Mouse (Mus musculus) cerebellum, adult 11 months (tissue): ENCODE measurements around the gene Bicd2.

Source experiments
- DNase-seq: peaks from one replicate; pipeline ENCODE4 v3.0.0; 2022

Gene Bicd2

DNA sequence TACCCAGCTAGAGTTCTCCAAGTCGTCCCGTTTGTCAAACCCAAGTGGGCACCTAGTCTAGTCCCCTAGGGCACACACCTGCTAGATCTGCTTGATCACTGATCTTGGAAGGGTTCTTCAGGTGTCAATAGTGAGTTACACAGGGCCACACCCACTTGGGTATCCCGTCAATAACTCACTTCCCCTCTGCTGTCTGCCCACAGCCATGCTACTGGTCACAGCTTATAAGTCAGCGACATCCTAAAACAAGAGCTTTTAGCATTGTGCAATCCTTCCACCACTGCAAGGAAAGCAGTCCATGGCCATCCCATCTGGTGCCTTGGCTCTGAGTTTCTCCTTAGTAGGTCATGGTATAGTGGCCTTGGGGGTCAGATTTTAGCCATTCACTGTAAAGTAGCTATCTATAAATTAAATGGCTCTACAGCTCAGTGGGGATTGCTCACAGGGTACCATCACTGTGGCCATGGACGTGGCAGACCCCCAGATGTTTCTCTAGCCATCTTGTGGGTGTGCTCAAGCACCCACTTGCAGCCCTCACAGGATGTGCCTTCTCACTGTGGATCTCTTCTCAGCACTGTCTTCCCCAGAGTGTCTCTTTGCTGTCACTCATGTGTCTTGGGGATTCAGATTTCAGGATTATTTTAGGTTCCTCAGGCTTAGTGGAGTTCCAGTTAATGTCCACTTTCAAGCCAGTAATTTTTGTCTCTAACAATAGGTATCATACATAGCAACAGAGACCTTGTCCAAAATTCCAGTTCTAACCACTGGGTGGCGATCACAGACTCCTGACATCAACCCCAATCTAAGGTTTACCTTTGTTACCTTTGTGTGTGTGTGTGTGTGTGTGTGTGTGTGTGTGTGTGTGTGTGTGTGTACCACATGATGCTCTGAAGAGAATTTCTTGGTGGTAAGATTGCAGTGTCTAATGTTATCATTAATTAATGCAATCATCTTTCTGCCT, 14.9 kb upstream of the Bicd2 start:
- peak; percentile 51 for DNase-seq

DNA sequence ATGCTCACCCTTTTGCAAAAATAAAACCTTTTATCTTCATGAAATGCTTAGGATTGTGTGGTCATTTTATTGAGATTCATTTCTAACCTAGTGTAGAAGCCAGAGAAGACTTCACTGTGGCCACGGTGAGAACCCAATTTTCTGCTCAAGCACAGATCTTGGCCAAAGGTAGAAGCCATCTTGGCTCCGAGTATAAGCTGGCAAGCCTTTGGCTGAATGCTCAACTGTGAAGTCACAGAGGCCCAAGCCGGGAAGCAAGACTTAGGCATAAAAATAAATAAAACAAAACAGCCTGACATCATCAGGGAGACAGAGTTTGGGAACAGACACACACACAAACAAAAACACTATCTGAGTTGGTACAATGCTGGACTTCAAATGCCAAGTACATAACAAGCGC, 13.3 kb upstream of the Bicd2 start:
- no peak for DNase-seq

DNA sequence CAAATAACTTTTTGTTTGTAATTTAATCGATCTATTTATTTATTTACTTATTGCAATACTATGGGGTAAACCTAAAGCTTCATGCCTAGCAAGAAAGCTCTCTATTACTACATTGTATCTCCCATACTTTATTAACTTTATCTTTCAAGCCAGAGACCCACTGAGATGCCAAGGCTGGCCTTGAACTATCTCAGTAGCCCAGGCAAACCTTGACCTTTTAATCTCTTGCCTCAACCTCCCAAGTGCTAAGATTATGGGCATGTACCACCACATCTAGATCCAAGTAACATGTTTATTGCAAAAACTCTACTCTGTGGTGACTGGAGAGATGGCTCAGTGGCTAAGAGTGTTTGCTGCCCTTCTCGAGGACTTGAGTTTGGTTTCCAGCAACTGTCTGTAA, 8.1 kb upstream of the Bicd2 start:
- no peak for DNase-seq

DNA sequence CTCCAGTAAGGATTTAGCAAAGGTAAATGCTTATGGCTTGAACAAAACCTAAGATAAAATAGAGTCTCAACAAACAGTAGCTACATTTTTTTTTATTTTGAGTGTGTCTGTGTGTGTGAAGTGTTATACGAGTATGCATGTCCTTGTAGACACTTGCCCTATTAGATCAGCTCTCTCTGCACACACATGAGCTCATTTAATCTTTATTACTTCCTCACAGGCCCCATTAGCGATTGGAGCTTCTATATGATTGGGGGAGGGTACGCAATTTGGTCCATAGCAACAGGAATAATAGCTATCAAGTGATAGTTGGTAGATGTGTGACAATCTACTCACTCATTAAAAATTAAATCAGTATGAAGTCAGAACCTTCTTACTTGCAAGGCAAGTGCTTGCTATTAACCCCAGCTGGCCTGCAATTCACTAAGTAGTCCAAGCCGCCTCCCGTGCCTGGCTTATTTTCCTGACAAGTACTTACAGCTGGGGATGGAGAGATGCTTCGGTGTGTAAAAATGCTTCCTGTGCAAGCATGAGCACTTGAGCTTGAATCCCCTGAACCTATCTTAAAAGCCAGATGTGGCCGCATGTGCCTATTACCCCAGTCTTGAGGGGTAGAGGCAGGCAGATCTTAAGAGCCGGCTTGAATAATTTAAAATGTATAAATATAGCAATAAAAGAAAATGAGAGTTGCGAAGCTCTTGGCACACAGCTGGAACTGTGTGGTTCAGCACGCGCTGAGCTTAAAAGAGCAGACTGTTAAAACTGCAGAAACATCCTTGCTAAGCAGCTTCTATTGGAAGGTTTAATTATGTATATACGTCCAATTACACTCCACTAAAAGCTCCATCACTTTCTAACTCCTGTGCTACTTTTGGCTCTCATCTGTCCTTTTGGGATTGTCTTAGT, 6.1 kb upstream of the Bicd2 start:
- no peak for DNase-seq

DNA sequence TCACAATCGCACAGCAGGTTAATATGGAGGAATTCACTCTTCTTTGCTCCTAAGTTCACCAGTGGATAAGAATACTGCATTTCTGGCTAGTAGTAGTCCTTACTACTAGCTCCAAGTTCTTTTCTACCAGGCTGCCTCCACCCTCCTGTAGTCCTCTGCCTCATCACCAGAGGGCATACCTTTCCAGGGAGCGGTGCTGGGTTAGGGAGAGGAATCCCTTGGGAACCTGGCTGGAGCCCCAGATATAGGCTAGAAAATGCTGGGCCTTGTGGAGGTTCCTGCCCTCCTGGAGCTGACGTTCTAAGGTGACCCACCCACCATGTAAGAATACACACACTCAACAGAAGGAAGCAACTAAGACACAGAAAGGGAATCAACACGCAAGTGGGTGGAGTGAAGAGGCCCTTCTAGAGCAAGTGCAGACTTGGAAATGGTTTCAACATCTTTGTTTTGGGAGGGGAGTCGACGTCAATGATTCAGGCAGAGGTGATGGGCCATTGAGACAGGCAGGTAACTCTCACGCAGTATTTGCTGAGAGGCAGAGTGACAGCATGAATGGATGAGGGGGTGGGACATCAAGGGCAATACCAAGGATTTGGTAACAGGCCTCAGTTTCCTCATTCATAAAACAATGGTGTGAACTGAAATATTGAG, 2.4 kb upstream of the Bicd2 start:
- no peak for DNase-seq

DNA sequence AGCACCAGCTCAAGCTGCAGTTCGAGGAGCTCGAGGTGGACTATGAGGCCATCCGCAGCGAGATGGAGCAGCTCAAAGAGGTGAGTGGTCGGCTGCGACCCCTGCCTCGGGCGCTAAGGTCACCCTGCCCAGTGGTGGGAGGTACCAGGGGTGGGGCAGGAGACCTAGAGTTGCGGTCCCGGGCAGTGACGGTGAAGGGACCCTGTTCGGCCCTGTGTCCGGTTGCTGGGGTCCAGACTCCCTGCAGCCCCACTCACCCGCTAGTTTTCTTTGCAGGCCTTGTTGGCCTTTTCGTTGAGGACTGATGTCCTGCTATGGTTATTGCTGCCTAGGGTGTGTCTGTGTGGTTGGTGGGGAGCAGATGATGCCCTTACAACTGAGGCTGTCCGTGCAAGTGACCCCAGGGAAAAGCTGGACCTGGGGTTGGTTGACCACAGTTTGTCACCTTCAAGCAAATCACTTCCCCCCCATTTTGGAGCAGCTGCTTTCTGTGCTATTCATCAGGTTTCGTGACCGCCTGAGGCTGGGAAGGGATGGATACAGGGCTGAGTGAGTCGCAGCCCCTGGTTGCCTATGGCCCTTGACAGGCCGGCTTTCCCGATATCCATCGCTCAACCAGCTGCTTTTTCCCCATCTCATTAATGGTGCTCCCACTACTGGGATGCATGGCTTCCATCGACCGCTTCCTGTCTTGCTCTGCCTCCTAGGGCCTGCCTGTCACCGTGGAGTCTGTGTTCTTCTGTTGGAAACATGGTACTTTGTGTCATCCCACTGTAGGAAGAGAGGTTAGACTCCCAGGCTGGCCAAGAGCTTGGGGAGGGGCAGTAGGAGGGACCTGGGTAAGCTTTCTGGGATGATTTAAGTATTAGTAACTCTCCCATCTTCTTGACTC, 692 bp downstream of the Bicd2 start:
- no peak for DNase-seq

DNA sequence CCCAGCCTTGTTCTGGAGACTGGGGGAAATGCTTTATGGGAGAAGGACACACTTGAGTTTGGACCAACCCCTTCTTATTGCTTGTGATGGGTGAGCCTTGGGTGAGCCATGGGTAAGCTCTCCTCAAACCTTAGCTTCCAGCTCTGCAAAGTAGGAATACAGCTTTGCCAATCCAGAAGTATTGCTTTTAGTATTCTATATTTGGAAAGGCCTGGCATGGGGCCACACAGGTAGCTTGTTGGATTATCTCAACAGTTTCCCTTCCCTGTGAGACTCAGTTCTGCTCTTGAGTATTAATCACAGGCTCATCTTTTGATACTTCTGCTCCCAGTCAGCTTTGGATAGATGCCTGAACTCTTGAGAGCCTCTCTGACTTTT, 1.3 kb downstream of the Bicd2 start:
- no peak for DNase-seq

DNA sequence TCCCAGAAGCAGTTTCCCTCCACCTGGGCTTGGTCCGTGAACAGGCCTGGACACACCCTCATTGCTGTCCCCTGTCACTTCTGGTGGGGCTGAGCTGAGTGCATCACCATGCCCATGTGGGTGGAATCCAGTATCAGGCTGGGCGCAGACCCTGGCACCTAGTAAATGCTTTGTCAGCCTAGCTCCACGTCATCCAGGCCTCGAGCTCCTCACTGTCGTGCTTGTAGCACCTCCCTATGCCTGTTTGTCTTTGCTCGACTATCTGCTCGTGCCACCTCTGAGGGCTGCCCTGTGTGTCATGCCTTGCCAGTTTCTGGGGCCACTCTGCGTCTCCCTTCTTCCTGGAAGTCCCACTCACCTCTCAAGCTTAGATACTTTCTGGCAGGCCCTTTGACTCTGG, 3.2 kb downstream of the Bicd2 start:
- DNase-seq: no peak

DNA sequence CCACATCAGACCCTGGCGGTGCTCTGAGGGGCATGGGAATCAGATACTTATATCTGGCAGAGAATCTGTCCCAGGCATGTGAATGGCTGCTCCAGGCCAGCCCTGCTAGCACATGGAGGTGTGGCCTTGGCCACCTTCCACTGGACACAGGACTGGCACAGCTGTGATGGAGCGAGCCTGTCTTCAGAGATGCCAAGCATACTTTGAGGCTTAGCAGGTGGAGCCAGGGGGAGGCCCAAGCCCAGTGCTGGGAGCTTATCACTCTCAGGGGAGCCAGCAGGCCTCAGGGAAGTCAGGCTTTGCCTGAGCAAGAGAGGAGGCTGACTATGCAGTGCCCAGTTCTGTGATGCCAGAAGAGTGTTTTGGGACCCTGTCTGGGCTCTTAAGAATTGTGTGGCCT, 4.1 kb downstream of the Bicd2 start:
- DNase-seq: no peak

DNA sequence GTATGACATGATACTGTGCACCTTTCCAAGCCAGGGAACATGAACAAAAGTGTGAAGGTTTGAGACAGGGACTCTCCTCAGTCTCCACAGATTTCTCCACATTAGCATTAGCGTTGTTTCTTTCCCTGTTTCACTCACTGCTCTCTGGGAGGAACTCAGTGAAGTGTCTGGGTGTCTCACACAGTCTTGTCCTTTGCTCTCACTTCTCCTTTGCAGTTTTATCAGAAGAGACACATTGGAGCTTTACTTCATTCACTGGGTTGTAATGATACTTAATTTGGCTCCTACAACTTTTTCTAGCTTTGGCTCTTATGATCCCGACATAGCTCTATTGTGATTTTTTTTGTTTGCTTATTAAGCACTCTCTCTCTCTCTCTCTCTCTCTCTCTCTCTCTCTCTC, 7.1 kb downstream of the Bicd2 start:
- no peak for DNase-seq

DNA sequence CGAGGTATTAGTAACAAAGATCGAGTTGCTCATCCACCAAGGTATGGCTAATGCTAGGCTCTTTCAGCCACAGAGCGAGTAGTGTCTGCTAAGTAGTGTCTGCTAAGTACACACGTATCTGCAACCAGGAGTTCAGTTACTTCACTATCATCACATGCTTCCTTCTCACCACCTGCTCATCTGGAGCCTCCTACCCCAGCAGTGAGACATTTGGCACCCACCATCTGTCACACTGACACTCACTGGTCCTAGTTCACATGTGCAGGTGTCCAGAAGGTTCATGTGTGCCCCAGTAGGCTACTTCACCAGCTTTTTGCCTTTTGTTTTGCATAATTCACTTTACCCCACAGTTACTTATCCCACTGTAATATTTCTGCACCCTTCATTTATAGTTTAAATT, 8.0 kb downstream of the Bicd2 start:
- no peak for DNase-seq

DNA sequence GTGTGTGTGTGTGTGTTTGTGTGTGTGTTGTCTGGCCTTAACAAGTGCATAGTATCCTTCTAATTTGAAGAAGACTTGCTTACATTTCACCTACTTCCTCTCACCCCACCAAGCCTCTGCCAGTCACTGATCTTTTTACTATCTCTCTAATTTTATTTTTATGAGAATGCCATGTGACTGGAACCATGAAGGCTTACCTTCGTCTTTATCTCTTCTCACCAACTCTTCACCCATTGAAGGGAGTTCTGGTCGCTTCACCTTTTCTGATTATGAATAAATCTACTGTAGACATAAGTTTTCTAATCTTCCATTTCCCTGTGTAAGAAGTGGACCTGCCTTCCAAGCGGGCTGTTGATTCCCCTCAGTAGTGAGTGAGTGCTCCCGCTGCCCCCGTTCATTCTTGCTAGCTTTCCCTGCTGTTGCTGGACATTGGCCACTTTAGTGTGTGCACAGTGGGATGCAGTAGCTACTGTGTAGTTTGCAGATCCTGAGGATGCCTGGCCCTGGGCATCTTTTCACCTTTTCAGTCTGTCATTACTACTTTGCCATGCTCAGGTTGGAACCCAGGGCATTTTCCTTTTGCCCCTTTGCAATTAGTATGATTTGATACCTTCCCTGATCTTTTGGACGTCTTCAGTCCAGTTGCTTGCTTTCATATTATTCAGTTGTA, 8.6 kb downstream of the Bicd2 start:
- DNase-seq: no peak

DNA sequence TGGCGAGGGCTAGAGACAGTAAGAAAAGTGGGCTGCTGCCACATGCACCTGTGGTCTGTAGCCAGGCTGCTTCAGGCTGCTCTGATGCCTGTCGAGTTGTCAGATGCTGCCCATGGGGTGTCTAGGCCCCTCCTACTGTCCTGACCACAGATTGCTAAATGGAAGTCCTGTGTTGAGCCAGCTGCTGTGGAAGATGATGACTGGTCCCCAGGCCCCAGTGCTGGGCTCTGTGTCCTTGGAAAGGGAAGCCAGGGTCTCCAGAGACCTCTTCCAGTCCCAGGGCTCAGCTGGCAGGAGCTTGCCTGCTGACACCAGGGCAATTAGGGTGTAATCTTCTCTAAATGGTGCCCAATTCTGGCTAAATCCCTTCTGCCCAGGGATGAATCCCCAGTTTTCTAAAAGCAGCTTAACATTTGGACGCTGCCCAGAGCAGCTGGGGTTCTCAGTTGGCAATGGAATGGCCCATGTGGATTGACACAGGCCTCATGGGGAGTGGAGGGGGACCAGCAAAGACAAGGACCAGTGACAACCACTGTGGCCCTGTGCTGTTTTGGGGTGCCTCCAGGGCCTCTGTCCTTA, 11.3 kb downstream of the Bicd2 start:
- DNase-seq: no peak

DNA sequence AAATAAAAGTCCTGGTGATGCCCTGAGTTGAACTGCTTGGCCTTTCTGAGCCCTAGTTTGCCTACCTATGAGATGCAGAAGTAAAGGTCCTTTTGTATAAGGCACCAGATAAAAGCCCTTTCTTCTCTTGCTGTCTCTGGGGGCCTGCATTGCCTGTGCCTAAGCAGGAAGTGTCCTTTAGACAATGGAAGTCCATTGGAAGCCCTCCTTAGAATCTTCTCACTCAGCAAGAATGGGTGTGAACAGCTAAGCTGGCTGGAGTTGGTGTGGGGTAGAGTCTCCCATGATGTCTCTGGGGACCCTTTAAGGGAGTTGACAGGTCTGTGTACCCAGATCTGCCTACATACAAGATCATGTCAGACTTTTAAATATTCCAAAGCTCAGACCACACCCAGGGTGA, 12.0 kb downstream of the Bicd2 start:
- DNase-seq: no peak

DNA sequence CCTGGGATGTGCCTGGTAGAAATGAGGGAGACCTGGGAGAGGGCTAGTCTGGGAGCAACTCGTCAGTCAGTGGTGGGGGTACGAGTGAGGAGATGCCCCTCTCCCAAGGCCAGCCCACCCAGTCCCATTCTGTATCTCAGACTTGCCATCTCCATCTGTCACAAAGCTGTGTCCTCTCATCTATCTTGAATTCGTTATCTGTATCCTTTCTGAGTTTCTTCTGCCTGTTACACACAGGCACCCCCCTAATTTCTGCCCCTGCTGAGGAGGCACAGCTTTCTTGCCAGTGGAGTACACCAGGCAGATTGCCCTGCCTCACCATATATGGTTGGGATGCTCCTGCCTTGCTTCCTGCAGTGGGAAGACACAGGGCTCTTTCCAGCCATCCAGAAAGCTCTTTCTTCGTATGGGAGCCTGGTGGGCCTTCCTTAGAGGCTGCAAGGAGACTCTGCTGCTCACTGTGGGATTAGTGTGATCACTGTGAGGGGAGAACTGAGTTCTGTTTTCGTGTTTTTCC, 12.7 kb downstream of the Bicd2 start:
- no peak for DNase-seq

DNA sequence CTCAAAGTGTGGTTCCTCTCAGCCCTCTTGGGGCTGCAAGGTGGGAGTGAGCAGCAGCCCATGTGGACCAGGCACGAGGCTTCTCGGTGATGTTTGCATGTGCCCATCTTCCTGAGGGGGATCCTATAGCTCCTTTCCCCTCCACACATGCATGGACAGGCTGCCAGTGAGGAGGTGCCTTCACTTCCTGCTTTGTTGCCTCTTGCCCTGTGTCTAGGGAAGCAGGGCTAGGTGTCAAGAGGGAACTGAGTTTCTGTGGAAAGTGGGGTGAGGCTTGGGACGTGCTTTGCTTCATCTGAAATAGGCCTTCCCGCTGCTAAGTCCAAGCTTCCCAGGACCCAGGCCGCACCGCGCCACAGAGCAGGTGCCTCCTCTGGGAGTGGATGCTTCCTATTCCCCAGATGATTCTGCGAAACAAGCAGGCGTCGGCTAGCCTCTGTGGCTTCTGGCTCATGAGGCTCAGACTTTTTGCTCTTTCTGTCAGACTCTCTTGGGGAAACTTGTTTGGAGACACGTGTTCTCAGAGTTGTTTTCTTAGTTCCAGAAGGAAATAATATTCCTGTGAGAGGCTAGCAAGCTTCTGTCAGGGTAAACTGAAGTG, 14.2 kb downstream of the Bicd2 start:
- no peak for DNase-seq

DNA sequence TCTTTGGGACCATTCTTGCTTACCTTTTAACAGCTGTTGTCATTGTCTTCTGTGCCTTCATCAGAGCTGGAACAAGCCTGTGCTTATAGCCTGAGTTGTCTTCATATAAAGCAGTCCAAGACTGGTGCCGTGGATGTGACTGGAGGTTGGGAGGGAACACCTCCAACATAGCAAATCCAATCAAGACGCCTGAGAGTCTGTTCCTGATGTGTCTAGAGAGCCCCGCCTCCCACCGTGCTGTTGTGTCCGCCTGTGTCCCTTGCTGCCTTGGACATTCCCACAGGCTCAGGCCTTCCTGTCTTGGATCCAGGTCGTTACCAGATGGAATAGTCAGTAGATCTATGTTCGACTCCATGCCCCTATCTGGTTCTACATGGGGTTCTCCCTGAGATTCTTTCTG, 14.7 kb downstream of the Bicd2 start:
- DNase-seq: no peak

DNA sequence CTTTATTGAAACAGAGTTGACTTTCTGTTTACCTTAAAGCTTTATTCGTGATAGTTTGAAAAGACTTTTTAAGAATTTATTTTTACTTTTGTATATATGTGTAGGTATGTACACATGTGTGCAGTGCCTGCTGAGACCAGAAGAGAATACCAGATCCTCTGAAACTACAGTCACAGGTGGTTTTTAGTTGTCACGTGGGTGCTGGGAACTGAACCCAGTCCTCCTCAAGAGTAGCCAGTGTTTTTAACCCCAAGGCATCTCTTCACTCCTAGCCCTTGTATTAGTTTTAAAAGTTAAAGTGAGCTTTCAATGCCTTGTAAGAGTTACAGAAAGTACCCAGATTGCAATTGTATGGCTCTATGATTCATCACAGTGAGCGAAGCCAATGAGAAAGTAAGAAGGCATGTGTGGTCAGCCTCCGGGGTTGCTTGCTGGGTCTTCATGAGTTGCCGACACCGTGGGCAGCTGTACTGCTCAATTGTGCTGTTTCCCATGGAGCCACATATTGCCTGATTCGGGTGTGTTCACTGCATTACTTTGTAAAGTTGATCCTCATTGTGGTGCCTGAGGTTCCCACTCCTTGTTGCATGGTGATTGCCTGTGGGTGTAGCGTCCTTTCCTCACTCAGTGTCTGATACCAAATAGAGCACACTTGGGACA, 16.1 kb downstream of the Bicd2 start:
- no peak for DNase-seq

DNA sequence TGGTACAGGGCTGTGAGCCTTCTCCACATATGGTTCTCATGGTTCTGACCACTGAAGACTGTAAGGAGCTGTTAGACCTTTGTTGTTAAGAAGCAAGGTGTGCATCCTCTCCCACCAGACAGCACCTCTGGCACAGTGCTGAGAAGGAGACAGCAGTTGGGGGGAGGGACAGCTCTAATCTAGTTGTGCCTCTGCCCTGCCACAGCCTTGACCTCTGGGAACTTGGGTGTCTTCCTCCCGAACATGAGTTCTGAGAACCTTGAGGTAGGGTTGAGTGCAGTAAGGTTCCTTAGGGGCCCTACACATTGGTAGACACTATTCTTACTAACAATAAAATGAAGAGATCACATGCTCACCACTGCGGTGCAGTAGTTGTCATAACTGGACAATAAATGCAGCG, 16.8 kb downstream of the Bicd2 start:
- no peak for DNase-seq

DNA sequence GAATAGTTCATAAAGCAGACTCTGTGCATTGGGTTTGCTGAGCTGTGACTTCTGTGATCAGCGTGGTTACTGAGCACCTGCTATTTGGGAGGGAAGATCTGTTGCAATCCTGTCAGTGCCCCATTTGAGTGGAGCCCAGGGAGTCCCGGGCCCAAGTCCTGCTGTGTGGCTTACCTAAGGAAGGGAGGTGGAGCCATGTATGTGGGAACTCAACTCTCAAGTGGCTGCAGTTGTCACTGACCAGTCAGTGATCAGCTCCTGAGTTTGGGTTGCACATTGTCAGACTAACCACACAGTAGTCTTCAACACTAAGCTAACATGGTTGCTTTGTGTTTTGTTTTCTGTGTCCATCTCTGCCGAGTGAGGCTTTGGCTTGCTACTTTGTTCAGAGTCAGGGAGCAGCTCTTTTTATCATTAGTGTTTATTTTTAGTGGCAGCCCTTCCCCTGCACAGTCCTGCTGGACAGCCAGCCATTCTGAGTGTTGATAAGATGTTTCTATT, 19.6 kb downstream of the Bicd2 start:
- DNase-seq: no peak
